Comparison of ENCODE assay signal across 29 mouse cellular contexts in the genomic region with DNA sequence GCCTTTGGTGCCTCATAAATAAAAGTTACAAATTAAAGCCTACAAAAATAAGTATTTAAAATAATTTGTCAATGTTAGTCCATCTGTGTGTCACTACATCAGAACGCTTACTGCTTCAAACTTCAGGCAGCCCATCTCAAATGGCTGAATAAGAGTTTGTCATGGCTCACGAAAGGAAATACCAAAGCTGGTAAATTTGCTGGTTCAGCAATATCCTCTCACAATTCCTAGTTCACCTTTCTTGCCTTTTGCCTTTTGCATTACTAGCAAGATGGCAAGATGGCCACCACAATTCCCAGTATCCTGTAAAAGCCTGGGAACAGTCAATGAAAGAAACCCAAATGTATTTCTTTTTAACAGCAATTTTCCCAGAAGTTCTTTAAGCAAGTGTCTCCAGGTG.
"Had no signal": no experiment of that assay in that cellular context is flagged by ENCODE, and none has a peak within 500 bp of the region (broad histone marks: within the 10 kb centered on the region; RNA-seq: fewer than 3 reads in every experiment).

No protein-coding gene starts in this region.

- H3K4me3 ChIP-seq: limb, embryonic 10.5 days; limb, embryonic 12.5 days; limb, embryonic 13.5 days; limb, embryonic 15.5 days; liver, embryonic 12.5 days; liver, embryonic 13.5 days; liver, embryonic 15.5 days; lung, embryonic 15.5 days; megakaryocyte, embryonic 14.5 days; midbrain, embryonic 10.5 days; midbrain, embryonic 12.5 days; midbrain, embryonic 13.5 days; midbrain, embryonic 15.5 days; myocyte had no signal

- H3K4me2 ChIP-seq: limb, embryonic 12.5 days; limb, embryonic 13.5 days; limb, embryonic 15.5 days; liver, embryonic 11.5 days; liver, embryonic 12.5 days; liver, embryonic 13.5 days; liver, embryonic 15.5 days; lung, embryonic 14.5 days; lung, embryonic 15.5 days; midbrain, embryonic 11.5 days; midbrain, embryonic 12.5 days; midbrain, embryonic 13.5 days; midbrain, embryonic 15.5 days had no signal

- H3K36me3 ChIP-seq: limb, embryonic 10.5 days; limb, embryonic 12.5 days; limb, embryonic 13.5 days; limb, embryonic 15.5 days; liver, embryonic 12.5 days; liver, embryonic 13.5 days; liver, embryonic 15.5 days; lung, embryonic 15.5 days; midbrain, embryonic 10.5 days; midbrain, embryonic 12.5 days; midbrain, embryonic 13.5 days; midbrain, embryonic 15.5 days had no signal

- H3K27me3 ChIP-seq: limb, embryonic 12.5 days; limb, embryonic 13.5 days; limb, embryonic 15.5 days; liver, embryonic 12.5 days; liver, embryonic 13.5 days; liver, embryonic 15.5 days; lung, embryonic 15.5 days; midbrain, embryonic 12.5 days; midbrain, embryonic 13.5 days; midbrain, embryonic 15.5 days had no signal

- DNase-seq: left cerebral cortex, postnatal 4 days; liver; liver, embryonic 13.5 days; liver, postnatal 0 days; lung, adult 18-20 months; lung, adult 2 months; lung, embryonic 14.5 days; lung, postnatal 10 days; lung, postnatal 14 days; lung, postnatal 36 days; lung, postnatal 4 days; midbrain, embryonic 14.5 days had no signal

- H3K4me1 ChIP-seq: liver, embryonic 15.5 days; lung, embryonic 15.5 days; midbrain, embryonic 10.5 days; midbrain, embryonic 12.5 days had no signal

- H3K9ac ChIP-seq: limb, embryonic 12.5 days; limb, embryonic 13.5 days; limb, embryonic 15.5 days; liver, embryonic 12.5 days; liver, embryonic 13.5 days; liver, embryonic 14.5 days; liver, embryonic 15.5 days; liver, postnatal 0 days; lung, embryonic 14.5 days; lung, embryonic 15.5 days; midbrain, embryonic 12.5 days; midbrain, embryonic 13.5 days; midbrain, embryonic 15.5 days had no signal

- H3K27ac ChIP-seq: limb, embryonic 10.5 days; limb, embryonic 12.5 days; limb, embryonic 13.5 days; limb, embryonic 15.5 days; liver, embryonic 12.5 days; liver, embryonic 13.5 days; liver, embryonic 14.5 days; liver, embryonic 15.5 days; lung, embryonic 15.5 days; macrophage; midbrain, embryonic 10.5 days; midbrain, embryonic 12.5 days; midbrain, embryonic 13.5 days; midbrain, embryonic 15.5 days had no signal

- H3K9me3 ChIP-seq: limb, embryonic 10.5 days; limb, embryonic 12.5 days; limb, embryonic 13.5 days; limb, embryonic 15.5 days; liver, embryonic 12.5 days; liver, embryonic 13.5 days; liver, embryonic 15.5 days; lung, embryonic 15.5 days; megakaryocyte, embryonic 14.5 days; midbrain, embryonic 10.5 days; midbrain, embryonic 12.5 days; midbrain, embryonic 13.5 days; midbrain, embryonic 15.5 days had no signal
